Mouse (Mus musculus) naive thymus-derived CD4-positive, alpha-beta T cell, adult 2 months (primary cell): Measurements from ENCODE around the gene Arid5a.

ENCODE experiments used
- DNase-seq: peaks from one replicate; pipeline ENCODE4 v3.0.0-alpha.2; 2011; ENCODE audit warnings: low read depth

The Arid5a gene

DNA sequence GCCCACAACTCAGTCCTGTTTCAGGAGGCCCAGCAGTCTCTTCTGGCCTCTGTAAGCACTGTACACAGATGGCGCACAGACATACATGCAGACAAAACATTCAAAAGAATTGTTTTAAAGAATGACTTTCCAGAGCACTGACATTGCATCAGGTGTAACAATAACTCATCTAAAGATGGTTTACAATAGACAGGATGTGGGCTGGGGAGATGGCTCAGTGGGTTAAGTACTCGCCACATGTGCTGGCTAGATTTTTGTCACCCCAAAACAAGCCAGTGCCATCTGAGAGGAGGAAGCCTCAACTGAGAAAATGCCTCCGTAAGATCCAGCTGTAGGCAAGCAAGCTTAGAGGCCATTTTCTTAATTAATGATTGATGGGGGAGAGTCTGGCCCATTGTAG lies 13.1 kb upstream of the Arid5a start:
- DNase-seq: peak; percentile 80

DNA sequence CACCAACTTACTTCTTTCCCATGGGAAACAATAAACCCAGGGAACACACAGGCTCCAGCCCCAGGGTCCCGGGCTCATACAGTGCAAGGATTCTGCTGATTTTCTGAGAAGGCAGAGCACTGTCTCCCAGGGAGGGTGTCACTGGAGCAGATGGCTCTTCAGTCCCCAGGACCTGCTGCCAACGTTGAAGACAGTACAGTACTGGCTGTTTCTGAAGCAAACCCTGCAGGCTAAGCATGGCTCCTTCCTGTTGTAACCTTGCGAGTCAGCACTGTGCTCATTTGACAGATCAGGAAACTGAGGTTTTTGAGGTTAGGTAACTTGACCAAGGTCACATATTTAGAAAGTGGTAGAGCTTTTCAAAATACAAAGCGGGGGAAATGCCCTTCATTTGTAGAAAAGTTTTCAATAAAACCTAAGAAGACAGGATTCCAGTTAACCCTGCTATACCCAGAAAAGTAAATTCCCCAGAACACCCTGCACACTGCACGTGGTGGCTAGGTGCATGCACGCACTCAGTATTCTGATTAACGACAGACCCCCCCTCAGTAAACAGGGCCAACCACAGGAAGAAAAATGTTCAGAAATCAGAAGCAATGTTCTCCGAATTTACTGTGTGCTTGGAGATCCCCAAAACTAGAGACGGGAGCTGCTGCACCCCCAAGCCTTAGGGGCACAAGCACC lies 10.9 kb upstream of the Arid5a start:
- peak; percentile 74 for DNase-seq

DNA sequence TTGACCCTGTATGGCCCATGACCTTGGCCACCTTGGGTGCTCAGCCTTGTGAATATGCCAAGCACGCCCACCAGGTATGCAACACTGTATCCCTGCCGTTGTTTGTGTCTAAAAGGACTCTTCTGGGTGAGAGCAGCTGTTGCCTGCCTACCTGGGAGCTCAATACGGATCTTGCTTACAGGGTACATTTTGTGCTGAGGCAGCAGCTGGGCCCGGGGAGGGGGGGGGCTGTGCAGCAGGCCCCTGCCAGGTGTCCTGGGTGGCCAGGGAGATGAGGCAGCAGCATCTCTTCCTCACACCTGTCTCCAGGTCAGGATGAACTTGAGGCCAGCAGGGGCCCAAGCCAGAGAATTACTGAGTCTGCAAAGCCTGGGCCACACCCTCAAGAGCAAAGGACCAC lies 9.4 kb upstream of the Arid5a start:
- no peak for DNase-seq

DNA sequence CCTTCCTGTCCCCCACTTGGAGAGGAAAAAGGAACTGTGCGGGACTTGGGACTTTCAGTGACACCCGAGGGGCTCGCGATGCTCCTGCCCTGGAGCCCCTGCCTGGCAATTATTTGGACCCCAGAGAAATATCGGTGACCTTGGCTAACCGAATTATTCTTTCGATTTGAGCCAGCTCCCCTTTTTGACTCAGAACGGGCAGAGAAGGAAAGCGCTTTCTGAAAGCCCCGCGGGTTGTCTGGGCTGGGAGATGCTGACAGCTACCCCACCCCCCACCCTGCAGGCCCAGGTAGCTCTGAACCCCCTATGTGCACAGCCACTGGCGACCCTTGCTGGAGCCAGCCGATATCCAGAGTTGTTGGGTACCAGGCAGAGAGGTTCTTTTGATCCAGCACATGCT lies 8.4 kb upstream of the Arid5a start:
- DNase-seq: no peak

DNA sequence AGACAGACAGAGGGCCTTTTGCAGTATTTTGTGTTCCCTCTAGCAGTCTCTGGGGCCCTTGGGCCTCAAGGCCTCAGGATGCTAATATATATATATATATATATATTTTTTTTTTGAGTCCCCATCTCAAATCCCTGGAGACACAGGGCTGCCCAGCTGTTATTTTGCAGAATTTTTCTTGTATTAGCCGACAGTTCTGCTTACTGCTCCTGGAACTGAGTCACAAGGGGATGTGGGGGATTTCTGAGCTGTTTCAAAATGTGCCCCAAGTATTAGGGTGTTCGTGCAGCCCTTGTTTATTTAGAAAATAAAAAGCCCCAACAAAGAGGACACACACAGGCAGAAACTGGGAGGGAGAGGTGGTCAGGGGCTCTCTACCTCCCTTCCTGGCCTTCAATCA lies 7.9 kb upstream of the Arid5a start:
- no peak for DNase-seq

DNA sequence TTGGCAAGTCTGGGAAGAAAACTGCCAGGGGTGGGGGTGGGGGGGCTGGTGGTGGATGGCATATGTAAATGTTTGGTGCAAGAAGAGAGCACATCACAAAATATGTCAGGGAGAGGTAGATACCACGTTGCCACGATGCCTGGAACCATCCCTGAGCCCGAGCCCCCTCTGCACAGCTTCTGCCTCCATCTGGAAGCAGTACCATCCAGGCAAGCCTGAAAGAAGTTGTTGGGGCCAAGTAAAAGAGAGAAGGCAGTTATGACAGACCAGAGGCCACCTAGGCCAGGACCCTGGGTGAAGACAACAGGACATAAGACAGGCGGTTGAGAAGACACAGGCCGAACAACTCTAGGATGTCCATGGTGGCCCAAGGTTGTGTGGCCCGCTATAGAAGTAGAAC lies 7.0 kb upstream of the Arid5a start:
- DNase-seq: no peak

DNA sequence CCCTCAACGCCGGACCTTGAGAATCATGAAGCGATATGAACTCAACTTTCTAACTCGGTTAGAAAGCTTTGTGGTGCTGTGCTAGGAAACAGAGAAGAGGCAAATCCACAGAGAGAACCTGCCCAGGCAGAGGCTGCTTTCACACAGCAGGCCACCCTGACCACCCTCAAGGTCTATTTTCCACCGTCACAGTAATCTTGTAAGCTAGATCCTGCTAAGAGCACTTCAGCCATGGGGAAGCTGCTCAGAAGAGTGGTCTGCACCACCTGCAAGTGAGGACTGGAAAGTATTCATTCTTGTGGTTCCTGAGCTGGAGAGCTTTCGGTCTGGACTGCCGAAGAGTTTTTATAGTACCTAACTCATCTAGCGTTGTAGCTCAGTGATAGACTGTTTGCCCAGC lies 5.3 kb upstream of the Arid5a start:
- DNase-seq: no peak

DNA sequence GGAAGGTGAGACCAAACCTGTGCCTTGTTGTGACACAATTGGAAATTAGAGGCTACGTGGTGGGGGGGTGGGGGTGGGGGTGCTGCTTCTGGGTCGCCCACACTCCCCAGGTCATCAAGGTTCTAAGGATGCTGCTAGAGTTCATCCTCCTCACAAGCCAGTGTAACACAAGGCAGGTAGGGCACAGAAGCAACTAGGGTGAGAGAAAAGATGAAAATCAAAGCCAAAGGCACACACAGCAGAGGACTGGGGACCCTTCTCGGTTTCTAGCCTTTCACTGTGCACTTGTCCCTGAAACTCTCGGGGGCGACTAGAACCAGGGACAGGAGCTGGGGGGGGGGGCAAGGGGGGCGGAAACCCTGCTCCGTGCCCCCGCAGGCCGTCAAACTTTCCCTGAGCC lies 4.6 kb upstream of the Arid5a start:
- no peak for DNase-seq

DNA sequence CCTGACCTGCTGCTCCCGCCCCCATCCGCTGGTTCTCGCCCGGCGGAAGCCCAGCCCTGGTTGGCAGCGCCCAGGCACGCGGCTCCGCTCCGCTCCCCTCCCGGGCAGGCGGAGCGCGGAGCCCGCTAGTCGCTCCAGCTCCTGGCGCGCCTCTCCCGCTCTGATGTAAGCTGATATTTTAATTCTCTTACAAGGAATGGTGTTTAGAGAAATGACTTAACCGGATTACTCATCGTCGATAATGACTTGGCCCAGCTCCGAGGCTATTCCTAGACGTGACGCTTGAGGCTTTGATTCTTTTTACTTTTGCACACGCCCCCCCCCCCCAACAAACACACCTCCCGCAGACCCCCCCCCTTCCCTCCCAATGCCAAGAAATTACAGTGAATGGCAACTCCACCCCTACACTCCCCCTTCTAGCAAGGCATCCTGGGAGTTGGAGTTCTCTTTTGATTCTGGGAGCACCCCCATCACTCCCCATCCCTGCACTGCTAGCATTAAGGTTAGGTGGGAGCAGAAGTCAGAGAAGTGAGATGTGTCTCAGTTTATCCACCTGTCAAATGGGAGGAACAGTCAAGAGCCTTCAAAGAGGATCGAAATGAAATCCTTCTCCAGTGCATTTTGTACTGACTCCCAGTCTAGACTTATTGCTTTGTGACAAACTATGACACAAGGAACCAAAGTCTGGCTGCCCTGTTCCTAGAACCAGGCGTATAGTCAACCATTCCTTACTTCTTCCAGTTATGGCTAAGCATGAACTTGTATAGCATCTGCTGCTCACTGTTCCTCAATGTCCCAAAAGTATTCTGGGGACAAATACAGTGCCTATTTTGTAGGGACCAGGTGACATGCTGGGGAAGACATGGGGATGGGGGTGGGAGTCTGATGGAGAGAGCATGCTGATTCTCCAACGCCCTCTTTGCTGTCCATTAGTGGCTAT lies 3.9 kb upstream of the Arid5a start:
- DNase-seq: peak; percentile 62

DNA sequence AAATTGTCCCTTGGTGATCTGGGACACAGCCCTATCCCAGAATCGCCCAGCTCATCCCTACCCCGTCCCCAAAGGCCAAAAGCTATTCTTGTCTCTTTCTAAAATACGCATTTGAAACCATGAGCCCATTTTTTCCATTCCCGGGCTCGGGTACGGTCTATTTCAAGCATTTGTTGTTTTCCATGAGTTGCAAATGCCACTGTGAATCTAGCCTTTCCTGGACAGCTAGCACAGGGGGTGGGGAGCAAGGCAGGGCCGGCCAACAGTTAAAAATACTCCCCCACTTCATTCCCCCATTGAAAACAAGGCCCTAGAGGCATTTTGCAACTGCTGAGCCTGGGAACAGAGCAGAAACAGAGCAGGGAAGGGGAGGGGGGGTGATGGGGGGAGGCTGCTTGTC lies 2.8 kb upstream of the Arid5a start:
- no peak for DNase-seq

DNA sequence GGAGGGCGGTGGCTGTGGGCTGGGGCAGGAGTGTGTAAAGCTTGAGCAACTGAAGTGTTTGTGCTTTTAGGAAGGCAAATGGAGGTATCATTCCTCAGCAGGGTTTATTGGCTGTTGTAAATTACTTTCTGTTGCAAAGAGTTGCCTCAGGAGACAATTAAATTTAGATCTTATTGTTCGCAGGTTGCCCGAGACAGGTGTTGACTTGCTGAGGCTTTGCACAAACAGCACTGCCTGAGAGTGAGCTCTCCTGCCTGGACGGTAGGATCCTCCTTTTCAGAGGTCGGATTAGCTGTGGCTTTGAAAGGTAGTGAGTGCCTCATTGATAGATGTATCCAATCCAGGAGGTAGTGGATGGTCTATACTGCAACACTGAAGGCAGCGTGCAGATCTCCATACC lies 1.4 kb upstream of the Arid5a start:
- DNase-seq: no peak

DNA sequence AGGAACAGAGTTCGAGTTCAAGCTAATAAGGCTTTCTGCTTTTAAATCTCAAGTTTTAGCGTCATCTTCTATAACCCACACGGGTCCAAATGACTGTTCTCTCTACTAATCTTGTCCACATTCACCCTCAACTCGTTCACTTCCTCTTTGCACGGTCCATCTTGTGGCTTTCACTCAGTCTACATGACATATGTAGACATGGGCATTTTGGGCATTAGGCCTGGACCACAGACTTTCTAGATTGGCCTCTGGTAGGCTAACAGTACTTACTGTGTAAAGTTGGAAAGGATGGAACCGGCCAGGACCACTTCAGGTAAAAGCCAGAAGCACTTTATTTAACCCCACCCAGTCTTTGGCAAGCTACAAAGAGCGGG lies 425 bp upstream of the Arid5a start:
- DNase-seq: no peak

DNA sequence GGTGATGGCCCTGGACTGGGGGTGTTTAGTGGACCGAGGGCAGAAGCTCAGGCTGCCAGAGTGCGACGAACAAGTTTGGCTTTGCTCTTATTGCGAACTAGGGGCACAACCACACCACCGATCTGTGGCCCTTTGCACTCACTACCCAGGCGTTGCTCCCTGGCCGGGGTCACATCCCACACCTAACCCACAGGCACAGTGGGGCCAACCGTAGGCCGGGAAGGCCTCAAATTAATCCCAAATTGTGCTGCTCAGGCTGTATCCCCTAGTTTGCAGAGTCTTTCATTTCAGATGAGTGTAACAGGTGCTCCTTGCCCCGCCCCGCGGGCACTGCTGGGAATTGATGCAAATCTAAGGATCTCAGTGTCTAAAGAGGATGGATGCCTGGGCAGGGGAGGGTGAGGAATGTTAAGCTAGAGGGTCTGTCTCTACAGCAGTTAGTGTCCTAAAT lies 943 bp downstream of the Arid5a start:
- peak; percentile 62 for DNase-seq

DNA sequence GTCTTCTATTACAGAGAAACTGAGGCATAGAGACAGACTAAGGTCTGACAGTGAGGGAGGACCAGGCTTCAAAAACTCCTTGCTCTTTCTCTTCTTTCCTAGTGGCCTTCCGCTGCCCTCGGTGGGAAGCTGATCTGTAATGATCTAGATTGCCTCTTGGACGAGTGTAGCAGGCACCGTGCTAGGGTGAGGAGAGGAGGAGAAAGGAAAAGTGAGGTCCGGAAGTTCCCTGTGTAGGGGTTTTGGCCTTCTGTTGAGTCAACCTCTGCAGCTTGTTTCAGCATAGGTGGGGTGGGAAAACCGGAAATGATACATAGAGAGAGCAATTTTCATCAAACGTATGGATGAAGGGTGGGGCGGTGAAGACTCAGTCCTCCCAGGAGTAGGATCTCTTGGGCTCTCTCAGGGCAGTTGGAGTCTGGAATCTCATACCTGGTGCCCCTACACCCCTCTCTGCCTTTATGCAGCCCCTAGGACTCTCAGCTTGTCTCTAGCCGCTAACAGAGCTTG lies 1.5 kb downstream of the Arid5a start:
- DNase-seq: peak; percentile 66

DNA sequence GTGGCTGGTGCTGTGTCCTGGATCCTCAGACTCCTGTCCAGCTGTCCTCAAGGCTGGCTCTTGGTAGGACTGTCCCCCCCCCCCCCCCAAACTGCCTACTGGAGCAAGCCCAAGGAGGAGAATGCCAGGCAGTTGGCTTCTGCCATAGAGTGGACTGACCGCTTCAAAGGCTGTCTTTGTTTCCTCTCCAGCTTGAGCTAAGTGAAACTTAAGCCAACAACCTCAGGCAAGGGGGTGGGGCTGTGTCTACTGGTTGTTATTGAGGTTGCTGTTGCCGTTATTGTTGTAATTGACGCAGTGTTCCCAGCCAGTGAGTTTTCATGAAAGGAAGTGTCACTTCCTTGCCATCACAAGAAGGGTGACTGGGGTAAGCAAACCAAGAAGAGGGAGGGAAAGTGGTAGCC lies 2.0 kb downstream of the Arid5a start:
- DNase-seq: peak; percentile 90

DNA sequence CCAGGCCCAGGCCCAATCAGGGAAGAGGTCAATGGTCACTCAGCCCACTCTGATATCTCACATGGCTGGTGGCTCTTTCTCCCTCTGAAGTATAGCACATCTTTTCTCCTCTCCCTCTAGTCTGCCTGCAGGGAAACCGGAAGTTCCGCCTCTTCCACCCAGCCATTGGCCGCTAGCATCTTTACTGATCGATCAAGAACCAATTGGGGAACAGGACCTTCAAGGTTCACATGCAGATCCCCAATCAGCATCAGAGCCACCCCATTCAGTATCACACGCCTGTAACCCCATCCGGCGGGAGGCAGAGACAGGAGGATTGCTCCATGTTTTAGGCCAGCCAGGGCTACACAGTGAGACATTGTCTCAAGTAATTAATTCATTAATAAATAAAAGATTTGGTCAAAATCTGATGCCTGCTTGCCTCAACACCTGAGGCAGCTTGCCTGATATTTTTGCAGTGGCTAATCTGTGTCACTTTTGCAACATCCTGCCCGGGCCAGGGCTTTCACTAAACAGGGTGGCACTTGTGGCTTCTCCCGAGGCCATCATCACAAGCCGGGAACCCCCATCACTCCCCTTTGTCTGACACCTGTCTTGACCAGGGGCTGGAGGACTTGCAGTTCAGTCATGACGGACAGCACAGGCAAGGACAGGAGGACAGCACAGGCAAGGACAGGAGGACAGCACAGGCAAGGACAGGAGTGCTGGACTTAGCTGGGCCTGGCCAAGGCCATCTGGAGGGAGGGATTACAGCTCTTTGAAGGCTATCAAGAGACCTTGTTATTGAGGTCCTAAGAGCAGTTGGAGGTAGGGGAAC lies 7.6 kb downstream of the Arid5a start:
- no peak for DNase-seq

DNA sequence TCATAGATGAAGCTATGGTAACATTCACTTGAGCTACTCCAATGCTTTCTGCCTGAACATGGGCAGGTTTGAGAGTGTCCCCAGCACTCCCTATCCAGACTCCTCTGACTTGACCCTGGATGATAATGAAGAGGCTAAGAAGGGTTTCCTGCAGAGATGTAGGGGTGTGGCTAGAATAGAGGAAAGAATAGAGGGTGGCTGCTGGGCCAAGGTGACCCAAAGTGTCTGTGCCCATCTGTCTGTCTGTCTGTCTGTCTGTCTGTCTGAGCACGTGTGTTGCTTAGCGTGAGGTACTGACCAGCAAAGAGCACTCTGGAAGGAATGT lies 8.2 kb downstream of the Arid5a start:
- no peak for DNase-seq

DNA sequence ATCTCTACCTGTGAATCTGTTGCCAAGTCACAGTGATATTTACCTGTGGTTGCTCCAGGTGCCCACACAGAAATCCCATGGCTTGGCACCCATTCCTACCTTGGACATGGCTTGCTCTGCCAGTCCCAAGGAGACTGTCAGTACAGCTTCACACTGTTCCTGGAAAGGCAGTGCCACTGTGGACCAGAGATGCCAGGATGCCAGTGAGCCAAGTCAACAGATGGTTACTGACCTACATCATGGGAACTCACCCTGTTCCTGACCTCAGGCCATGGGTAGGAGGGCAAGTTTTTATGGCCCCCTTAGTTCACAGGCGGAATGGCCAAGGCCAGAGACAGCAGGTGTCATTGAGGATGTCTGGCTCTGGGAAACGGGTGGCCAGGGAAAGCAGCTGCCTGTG lies 13.6 kb downstream of the Arid5a start:
- no peak for DNase-seq

DNA sequence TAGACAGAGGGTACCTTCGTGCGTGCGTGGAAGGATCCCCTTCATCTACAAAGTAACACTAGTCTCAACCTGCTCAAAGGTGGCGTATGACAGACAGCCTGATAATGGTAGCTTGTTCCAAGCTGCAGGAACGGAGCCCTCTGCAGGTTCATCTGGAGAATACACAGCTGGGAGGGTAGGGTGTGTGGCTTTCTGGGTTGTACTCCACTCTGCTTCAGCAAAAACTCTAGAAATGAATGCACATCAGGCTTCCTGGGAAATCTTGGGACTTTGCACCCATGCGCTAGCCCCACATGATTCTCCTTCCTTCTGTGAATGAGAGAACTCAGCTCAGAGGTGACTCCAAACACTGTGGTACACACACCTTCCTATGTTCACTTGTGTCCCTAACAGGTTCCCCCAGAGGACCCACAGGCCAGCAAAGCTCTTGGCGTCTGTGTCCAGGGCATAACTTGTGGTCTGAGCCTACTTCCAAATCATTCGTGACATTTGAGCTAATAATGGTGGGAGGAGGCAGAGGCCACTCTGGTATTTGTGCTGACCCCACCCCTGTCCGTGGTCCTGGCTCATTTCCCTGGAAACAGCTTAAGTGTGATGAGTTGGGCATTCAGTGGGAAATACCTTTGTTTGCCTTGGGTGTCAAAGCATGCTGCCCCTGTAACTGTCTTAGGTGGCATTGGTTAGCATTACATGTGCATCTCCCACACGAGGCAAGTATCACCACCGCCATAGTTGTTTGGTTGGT lies 14.5 kb downstream of the Arid5a start:
- peak; percentile 51 for DNase-seq

DNA sequence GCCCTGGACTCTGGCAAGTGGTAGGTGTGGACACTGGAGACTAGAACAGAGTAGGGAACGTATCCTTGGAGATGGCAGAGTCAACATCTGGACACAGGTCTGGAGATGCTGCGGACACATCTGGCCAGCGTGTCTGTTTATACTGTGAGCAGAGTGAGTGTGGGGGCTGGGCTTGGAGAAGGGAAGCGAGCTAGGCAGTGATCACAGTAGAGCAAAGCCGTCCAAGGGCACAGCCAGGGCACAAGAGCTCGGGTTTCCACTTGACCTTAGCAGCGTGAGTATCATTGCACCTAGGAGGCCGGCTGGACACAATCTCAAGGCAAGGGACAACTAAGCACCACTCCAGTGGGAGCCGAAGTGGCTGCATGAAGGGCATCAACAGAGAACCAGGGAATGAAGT lies 15.5 kb downstream of the Arid5a start:
- no peak for DNase-seq

DNA sequence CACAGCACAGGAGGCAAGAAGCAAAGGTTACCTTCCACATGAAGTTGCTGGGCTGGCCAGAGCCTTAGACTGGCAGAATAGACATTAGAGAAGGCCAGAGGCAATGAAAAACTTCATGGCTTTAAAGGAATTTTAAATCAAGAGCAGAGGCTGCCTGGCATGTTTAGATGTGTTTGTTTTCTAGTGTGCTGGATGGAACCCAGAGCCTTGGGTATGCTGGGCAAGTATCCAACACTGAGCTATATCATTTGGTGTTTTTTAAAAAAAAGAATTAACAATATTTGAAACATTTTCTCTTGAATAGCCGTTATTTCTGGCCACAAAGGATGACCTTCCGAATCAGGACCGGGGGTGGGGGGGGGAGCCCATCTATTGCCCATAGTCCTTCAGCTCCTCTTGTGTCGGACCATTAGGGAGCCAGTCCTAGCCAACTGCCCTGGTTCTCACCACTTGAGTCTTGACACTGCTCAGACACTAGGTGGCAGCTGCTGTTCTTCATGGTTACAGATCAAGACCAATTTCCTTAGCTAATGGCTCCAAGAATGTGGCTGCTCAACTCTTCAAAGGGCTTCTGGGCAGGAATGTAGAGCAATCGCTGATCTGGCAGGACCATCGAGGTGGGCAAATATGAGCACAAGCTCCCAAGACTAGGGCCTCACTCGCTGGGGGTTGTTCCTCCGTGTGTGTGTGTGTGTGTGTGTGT lies 16.4 kb downstream of the Arid5a start:
- peak; percentile 54 for DNase-seq
